Mouse (Mus musculus) MEL (cell line): Measurements from ENCODE around the gene Rad18. TPM values are rescaled to one million over a fixed set of nuclear protein-coding genes. Genes with fewer than 3 reads are reported as not detected.

Experiments
- DNase-seq: peaks from one replicate; pipeline ENCODE4 v3.0.0; 2011; ENCODE audit warnings: low read depth, low spot score
- H3K27ac ChIP-seq: 2 replicates; pipeline ENCODE4 v1.5.1; 2012; ENCODE audit warnings: low read depth, mild to moderate bottlenecking, control low read depth, low read length, moderate library complexity; ENCODE audit not compliant: control insufficient read depth
- H3K27me3 ChIP-seq, 2 experiments: fragments of 150-350 bp in 1 of 2; sonication (generic) in 1 of 2; 2 replicates each; pipeline ENCODE4 v1.6.1; 2012; ENCODE audit warnings: low read length in 2 of 2, mild to moderate bottlenecking in 2 of 2, improper control_type of control experiment in 1 of 2, moderate library complexity in 1 of 2; ENCODE audit not compliant: insufficient read depth in 2 of 2, control insufficient read depth in 1 of 2
- H3K36me3 ChIP-seq, 2 experiments: 2 replicates each; pipeline ENCODE4 v1.6.1; 2012 to 2014; ENCODE audit warnings: low read length in 2 of 2, improper control_type of control experiment in 1 of 2, inconsistent platforms in 1 of 2, mild to moderate bottlenecking in 1 of 2; ENCODE audit not compliant: insufficient read depth in 2 of 2, control insufficient read depth in 1 of 2
- H3K4me1 ChIP-seq, 2 experiments: fragments of 150-350 bp in 1 of 2; sonication (generic) in 1 of 2; 2 replicates each; pipeline ENCODE4 v1.6.1; 2012; ENCODE audit warnings: low read length in 2 of 2, improper control_type of control experiment in 1 of 2, mild to moderate bottlenecking in 1 of 2; ENCODE audit not compliant: insufficient read depth in 2 of 2, control insufficient read depth in 1 of 2
- H3K4me3 ChIP-seq, 2 experiments: fragments of 150-350 bp in 1 of 2; sonication (generic) in 1 of 2; 2 replicates each; pipeline ENCODE4 v1.5.1; 2012; ENCODE audit warnings: low read depth in 2 of 2, low read length in 2 of 2, mild to moderate bottlenecking in 2 of 2, moderate library complexity in 2 of 2, control low read depth in 1 of 2, improper control_type of control experiment in 1 of 2; ENCODE audit not compliant: control insufficient read depth in 1 of 2, insufficient read depth in 1 of 2
- H3K79me2 ChIP-seq: 2 replicates; pipeline ENCODE4 v1.6.1; 2012; ENCODE audit warnings: mild to moderate bottlenecking, low read length, moderate library complexity; ENCODE audit not compliant: control insufficient read depth, poor library complexity, insufficient read depth
- H3K9ac ChIP-seq: 2 replicates; pipeline ENCODE4 v1.6.1; 2012; ENCODE audit warnings: low read depth, mild to moderate bottlenecking, control low read depth, low read length, moderate library complexity; ENCODE audit not compliant: control insufficient read depth, poor library complexity, severe bottlenecking
- H3K9me3 ChIP-seq: fragments of 150-350 bp; sonication (generic); replicated peaks from 2 replicates; pipeline ENCODE4 v1.6.1; 2012; ENCODE audit warnings: mild to moderate bottlenecking, low read length, improper control_type of control experiment, moderate library complexity; ENCODE audit not compliant: insufficient read depth
- CHD1 ChIP-seq: IDR thresholded peaks from 2 replicates; pipeline ENCODE4 v1.6.1; 2012; ENCODE audit warnings: low read depth, mild to moderate bottlenecking, inconsistent platforms, low read length, improper control_type of control experiment
- CTCF ChIP-seq, 3 experiments: IDR thresholded peaks in 2 of 3; conservative IDR thresholded peaks in 1 of 3; 2 replicates each; pipeline ENCODE4 v1.5.1; 2011 to 2012; ENCODE audit warnings: low read length in 3 of 3, low read depth in 2 of 3, mild to moderate bottlenecking in 2 of 3, improper control_type of control experiment in 1 of 3, inconsistent platforms in 1 of 3, mixed read lengths in 1 of 3, moderate library complexity in 1 of 3; ENCODE audit not compliant: control insufficient read depth in 1 of 3, insufficient read depth in 1 of 3, poor library complexity in 1 of 3, severe bottlenecking in 1 of 3
- ELF1 ChIP-seq: IDR thresholded peaks from 2 replicates; pipeline ENCODE4 v1.6.1; 2014; ENCODE audit warnings: low read depth, mild to moderate bottlenecking, inconsistent platforms, low read length, improper control_type of control experiment, moderate library complexity
- ETS1 ChIP-seq: IDR thresholded peaks from 2 replicates; pipeline ENCODE4 v1.6.1; 2012; ENCODE audit warnings: low read depth, mild to moderate bottlenecking, inconsistent platforms, low read length, improper control_type of control experiment, moderate library complexity
- GABPA ChIP-seq: IDR thresholded peaks from 2 replicates; pipeline ENCODE4 v1.6.1; 2012; ENCODE audit warnings: low read depth, mild to moderate bottlenecking, inconsistent platforms, low read length, improper control_type of control experiment, moderate library complexity
- HCFC1 ChIP-seq: IDR thresholded peaks from 2 replicates; pipeline ENCODE4 v1.6.1; 2012; ENCODE audit warnings: low read depth, mild to moderate bottlenecking, inconsistent platforms, low read length, improper control_type of control experiment, moderate library complexity
- MAFK ChIP-seq: IDR thresholded peaks from 2 replicates; pipeline ENCODE4 v1.6.1; 2011; ENCODE audit warnings: low read depth, mild to moderate bottlenecking, low read length, improper control_type of control experiment, borderline replicate concordance
- MEF2A ChIP-seq: IDR thresholded peaks from 2 replicates; pipeline ENCODE4 v1.6.1; 2014; ENCODE audit warnings: low read depth, mild to moderate bottlenecking, inconsistent platforms, low read length, improper control_type of control experiment; ENCODE audit not compliant: poor library complexity, insufficient replicate concordance, severe bottlenecking; ENCODE audit errors: extremely low read depth
- MXI1 ChIP-seq: IDR thresholded peaks from 2 replicates; pipeline ENCODE4 v1.6.1; 2011; ENCODE audit warnings: mild to moderate bottlenecking, low read depth, low read length, improper control_type of control experiment
- NRF1 ChIP-seq: IDR thresholded peaks from 2 replicates; pipeline ENCODE4 v1.6.1; 2014; ENCODE audit warnings: low read depth, mild to moderate bottlenecking, inconsistent platforms, low read length, improper control_type of control experiment, moderate library complexity; ENCODE audit not compliant: poor library complexity, insufficient read depth, severe bottlenecking
- POLR2AphosphoS2 ChIP-seq: IDR thresholded peaks from 2 replicates; pipeline ENCODE4 v1.6.1; 2011; ENCODE audit warnings: low read length, improper control_type of control experiment
- POLR2AphosphoS5 ChIP-seq: IDR thresholded peaks from 2 replicates; pipeline ENCODE4 v1.6.1; 2012; ENCODE audit warnings: low read depth, borderline replicate concordance, mild to moderate bottlenecking, inconsistent platforms, low read length, moderate library complexity, mixed read lengths
- RAD21 ChIP-seq: IDR thresholded peaks from 2 replicates; pipeline ENCODE4 v1.6.1; 2011; ENCODE audit warnings: mild to moderate bottlenecking, low read depth, low read length, improper control_type of control experiment
- SMC3 ChIP-seq: IDR thresholded peaks from 2 replicates; pipeline ENCODE4 v1.6.1; 2011; ENCODE audit warnings: low read depth, low read length, improper control_type of control experiment
- TAL1 ChIP-seq: IDR thresholded peaks from 2 replicates; pipeline ENCODE4 v1.6.1; 2012; ENCODE audit warnings: mild to moderate bottlenecking, inconsistent platforms, low read length, moderate library complexity, mixed read lengths
- ZC3H11A ChIP-seq: IDR thresholded peaks from 2 replicates; pipeline ENCODE4 v1.6.1; 2012; ENCODE audit warnings: low read depth, mild to moderate bottlenecking, inconsistent platforms, low read length, improper control_type of control experiment
- ZKSCAN1 ChIP-seq: IDR thresholded peaks from 2 replicates; pipeline ENCODE4 v1.6.1; 2012; ENCODE audit warnings: low read depth, mild to moderate bottlenecking, inconsistent platforms, low read length, improper control_type of control experiment, moderate library complexity
- ZMIZ1 ChIP-seq: IDR thresholded peaks from 2 replicates; pipeline ENCODE4 v1.6.1; 2012; ENCODE audit warnings: low read depth, mild to moderate bottlenecking, inconsistent platforms, low read length, improper control_type of control experiment, moderate library complexity
- polyA plus RNA-seq, 2 experiments: library from polyadenylated mRNA; stranded (reverse) in 1 of 2; unstranded in 1 of 2; fragments of >175 nt in 1 of 2; fragments of >200 nt in 1 of 2; gene quantifications; 2 replicates each; pipeline versions ENCODE4 v1.2.1 to v1.2.4; 2012; ENCODE audit warnings: low replicate concordance in 2 of 2, low read depth in 1 of 2; ENCODE audit not compliant: insufficient read length in 2 of 2, insufficient read depth in 1 of 2, missing spikeins in 1 of 2
- total RNA-seq: library from RNA; depleted of rRNA; stranded (reverse); fragments of 300-350 nt; gene quantifications from 2 replicates; pipeline ENCODE4 v1.2.3, GENCODE M21; 2012

The Rad18 gene
- total and polyA plus RNA-seq, 3 experiments, result 17.3 to 23.2 TPM; not detected in 1

DNA sequence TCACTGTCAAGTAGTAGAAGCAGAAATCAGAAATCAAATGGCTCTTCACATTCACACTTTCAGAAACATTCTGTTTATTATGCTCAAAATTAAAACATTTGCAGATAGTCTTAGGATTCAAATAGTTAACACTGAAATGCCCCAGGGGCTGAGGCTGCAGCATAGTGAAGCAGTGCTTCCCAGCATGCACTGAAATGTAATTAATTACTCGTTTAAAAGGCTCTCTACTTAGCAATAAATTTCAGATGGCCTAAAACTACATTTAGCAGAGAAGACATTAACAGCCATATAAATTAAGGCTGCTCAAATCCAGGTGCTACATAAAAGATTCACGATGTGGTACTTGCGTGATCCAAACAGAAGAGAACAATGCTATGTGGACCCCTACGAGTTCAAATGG is 87.5 kb downstream of the Rad18 start:
- TF ChIP-seq POLR2AphosphoS5 (no peak), POLR2AphosphoS2 (no peak), CHD1 (no peak), ZMIZ1 (no peak), NRF1 (no peak), MAFK (no peak), ZKSCAN1 (no peak), CTCF (IDR thresholded peaks at IDR 0.05 in 2 of 3, conservative IDR thresholded peaks at IDR 0.05 in 1 of 3; ENCODE audit: control insufficient read depth in 1 of 3, insufficient read depth in 1 of 3, low read depth in 2 of 3, low read length in 3 of 3, poor library complexity in 1 of 3, severe bottlenecking in 1 of 3) (no peak), GABPA (no peak), SMC3 (no peak), ETS1 (no peak), TAL1 (no peak), RAD21 (no peak), ZC3H11A (no peak)
- Histone ChIP-seq H3K27me3 (no peaks in the 10 kb centered on the region), H3K36me3 (no peaks in the 10 kb centered on the region), H3K9ac (no peak overlapping the region), H3K4me3 (no peak overlapping the region), H3K27ac (no peak overlapping the region), H3K79me2 (no peaks in the 10 kb centered on the region), H3K4me1 (no peaks in the 10 kb centered on the region), H3K9me3 (no peaks in the 10 kb centered on the region)
- DNase-seq, result no peak

DNA sequence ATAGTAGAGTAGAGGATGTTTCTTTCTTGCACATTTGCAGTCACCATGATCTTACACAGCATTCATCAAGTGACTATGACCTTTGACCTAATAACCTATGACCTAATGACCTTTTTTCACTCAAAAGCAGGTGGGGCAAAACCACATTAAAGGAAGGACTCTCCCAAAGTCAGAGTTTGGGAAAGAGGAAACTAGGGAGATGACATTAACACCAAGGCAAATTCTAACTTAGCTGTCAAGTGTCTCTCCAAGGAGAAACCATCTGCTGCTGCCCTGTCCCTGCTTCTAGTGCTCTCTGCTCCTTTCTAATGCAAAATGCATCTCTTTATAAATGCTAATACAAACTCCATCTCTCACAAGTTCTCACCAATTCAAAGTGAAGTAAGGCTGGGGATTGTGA is 92.6 kb downstream of the Rad18 start:
- TF ChIP-seq MEF2A (no peak), ZKSCAN1 (no peak), MXI1 (no peak), HCFC1 (no peak), ELF1 (no peak), ZMIZ1 (no peak)
- Histone ChIP-seq H3K27ac (no peak overlapping the region), H3K9ac (no peak overlapping the region), H3K9me3 (no peaks in the 10 kb centered on the region), H3K36me3 (no peaks in the 10 kb centered on the region), H3K4me3 (no peak overlapping the region), H3K79me2 (no peaks in the 10 kb centered on the region), H3K27me3 (no peaks in the 10 kb centered on the region), H3K4me1 (no peaks in the 10 kb centered on the region)
- no peak for DNase-seq
